11 mouse cellular contexts compared by ENCODE assay signal in the genomic region with DNA sequence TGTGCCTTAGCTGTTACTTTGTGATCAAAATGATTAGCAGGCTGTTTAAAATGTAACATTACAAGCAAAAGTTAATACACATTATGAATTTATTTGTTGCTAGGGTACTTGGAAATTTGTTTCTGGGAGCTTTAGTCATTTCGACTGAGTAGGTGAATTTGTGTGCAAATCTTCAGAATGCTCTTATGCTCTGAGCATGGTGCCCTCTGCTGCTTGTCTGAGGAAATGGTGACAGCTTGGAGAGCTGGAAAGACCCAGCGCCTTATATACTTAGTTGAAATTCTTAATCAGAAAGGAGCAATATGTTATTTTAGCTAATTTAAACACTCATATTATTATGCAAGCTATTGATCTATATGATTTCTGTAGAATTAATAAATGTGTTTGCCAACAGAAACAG. TPM values are rescaled to one million over a fixed set of nuclear protein-coding genes. Genes with fewer than 3 reads are reported as not detected.
DNase-seq lines count a peak whose midpoint lies in the region; ATAC-seq and TF ChIP-seq lines count a peak whose summit lies in the region.
"Had no signal": no experiment of that assay in that cellular context is flagged by ENCODE, and none has a peak within 500 bp of the region (broad histone marks: within the 10 kb centered on the region; RNA-seq: fewer than 3 reads in every experiment).

No protein-coding gene starts in this region.

- no peaks in the 10 kb centered on the region for H3K36me3 ChIP-seq in ES-Bruce4 (ENCODE audit: control insufficient read depth, insufficient read depth, low read length, poor library complexity, severe bottlenecking)
- H3K36me3 ChIP-seq: hindbrain, embryonic 12.5 days; limb, embryonic 13.5 days had no signal

- H3K9ac ChIP-seq in ES-Bruce4 (ENCODE audit: low read depth, poor library complexity, severe bottlenecking), result no peak overlapping the region
- H3K9ac ChIP-seq: hindbrain, embryonic 12.5 days; limb, embryonic 13.5 days had no signal

- TF ChIP-seq POLR2A in ES-Bruce4 (IDR thresholded peaks at IDR 0.05; ENCODE audit: insufficient read depth, low read length), result no peak

- ATAC-seq in frontal cortex, adult (ENCODE audit: low TSS enrichment), result peak; percentile 88
- ATAC-seq: forebrain, embryonic 16.5 days had no signal

- intact Hi-C loops in left cerebral cortex, postnatal 14 days (cut with DNase I), result loop anchor here (2.0 kb wide), 1 partner anchor 118 kb away; no protein-coding TSS in a partner anchor

- no peaks in the 10 kb centered on the region for H3K4me1 ChIP-seq in ES-Bruce4 (ENCODE audit: control insufficient read depth, insufficient read depth, low read length)
- H3K4me1 ChIP-seq: hindbrain, embryonic 12.5 days; limb, embryonic 13.5 days had no signal

- TF ChIP-seq EP300 in ES-Bruce4 (IDR thresholded peaks at IDR 0.05; ENCODE audit: insufficient read depth, low read depth, low read length), result no peak

- no peak overlapping the region for H3K27ac ChIP-seq in ES-Bruce4 (ENCODE audit: insufficient read depth, low read length)
- H3K27ac ChIP-seq: hindbrain, embryonic 12.5 days; limb, embryonic 13.5 days had no signal

- H3K9me3 ChIP-seq in ES-Bruce4 (replicated peaks; ENCODE audit: control insufficient read depth, insufficient read depth, low read length, poor library complexity, severe bottlenecking), result no peaks in the 10 kb centered on the region
- H3K9me3 ChIP-seq: hindbrain, embryonic 12.5 days; limb, embryonic 13.5 days had no signal

- no peak for DNase-seq in frontal cortex, postnatal 14 days (ENCODE audit: low spot score in 2 of 2)
- DNase-seq in left cerebral cortex, postnatal 14 days (ENCODE audit: low spot score in 2 of 2), result peak; percentile 5 to 24
- DNase-seq in left cerebral cortex, adult 8-10 months (ENCODE audit: low spot score in 2 of 2), result no peak
- peak; percentile 1 for DNase-seq in embryo, embryonic 11.5 days (ENCODE audit: low read depth, low spot score)
- DNase-seq in adrenal gland, postnatal 14 days, result no peak
- no peak for DNase-seq in ovary, postnatal 10 days (ENCODE audit: low spot score)

- no peak overlapping the region for H3K4me3 ChIP-seq in ES-Bruce4 (ENCODE audit: low read depth, low read length)
- H3K4me3 ChIP-seq: hindbrain, embryonic 12.5 days; limb, embryonic 13.5 days had no signal

- TF ChIP-seq CTCF in ES-Bruce4 (IDR thresholded peaks at IDR 0.05; ENCODE audit: low read depth, low read length), result peak; percentile 42

- no peaks in the 10 kb centered on the region for H3K27me3 ChIP-seq in ES-Bruce4 (ENCODE audit: control insufficient read depth, insufficient read depth, low read length, poor library complexity, severe bottlenecking)
- H3K27me3 ChIP-seq: hindbrain, embryonic 12.5 days; limb, embryonic 13.5 days had no signal

RNA-seq across cellular contexts. Expression of a gene that starts 33.8 kb away (rescaled TPM):
- not detected for total RNA-seq in left cerebral cortex, postnatal 14 days (2021)
- not detected for total RNA-seq in left cerebral cortex, adult 8-10 months (2022)
- polyA plus RNA-seq in ES-Bruce4 (2011; ENCODE audit: insufficient read depth, insufficient read length, low read depth, missing spikeins), result not detected in 2 replicates
- total RNA-seq in adrenal gland, postnatal 14 days (2021), result not detected in 2 replicates
- polyA plus RNA-seq: forebrain, embryonic 16.5 days; hindbrain, embryonic 12.5 days; limb, embryonic 13.5 days had no signal

RNA-seq across cellular contexts. Expression of a gene that starts 34.3 kb away (rescaled TPM):
- not detected for total RNA-seq in left cerebral cortex, postnatal 14 days (2021)
- total RNA-seq in left cerebral cortex, adult 8-10 months (2022), result under 1 TPM in 1 of 4 experiments, not detected in 3; 0.05 TPM
- polyA plus RNA-seq in ES-Bruce4 (2011; ENCODE audit: insufficient read depth, insufficient read length, low read depth, missing spikeins), result not detected in 2 replicates
- total RNA-seq in adrenal gland, postnatal 14 days (2021), result not detected in 2 replicates
- polyA plus RNA-seq: forebrain, embryonic 16.5 days; hindbrain, embryonic 12.5 days; limb, embryonic 13.5 days had no signal

Comparison
In these comparisons a context has a peak if more than half of its experiments do, and no peak if none do; other contexts are left out.
1. DNase-seq: peak in left cerebral cortex, postnatal 14 days (2 of 2) and embryo, embryonic 11.5 days (single experiment); none in frontal cortex, postnatal 14 days (0 of 2), left cerebral cortex, adult 8-10 months (0 of 2), adrenal gland, postnatal 14 days (single experiment) and ovary, postnatal 10 days (single experiment).